Mouse (Mus musculus): ENCODE results near the gene Fam181b.

Fam181b gene

GRCm38 (mm10) chr7:93079785-93080730, at the start of gene Fam181b:
Gene Fam181b (plus strand): TSS chr7:93079865.
- peak; percentile 72 for DNase-seq

- no peak for DNase-seq
These were observed 41.7 kb upstream of the Fam181b start for GRCm38 (mm10) chr7:93037763-93038471.

- DNase-seq = peak; percentile 18
These were observed 41.2 kb upstream of the Fam181b start for GRCm38 (mm10) chr7:93038472-93038828.

GRCm38 (mm10) chr7:93039542-93039941, 40.1 kb upstream of the Fam181b start:
- no peak for DNase-seq

GRCm38 (mm10) chr7:93044359-93044758, 35.3 kb upstream of the Fam181b start:
- DNase-seq = no peak

GRCm38 (mm10) chr7:93044788-93045187, 34.9 kb upstream of the Fam181b start:
- DNase-seq = no peak

- no peak for DNase-seq
These were observed 18.8 kb upstream of the Fam181b start for GRCm38 (mm10) chr7:93060831-93061230.

- no peak for DNase-seq
These were observed 17.9 kb upstream of the Fam181b start for GRCm38 (mm10) chr7:93061747-93062146.

GRCm38 (mm10) chr7:93062189-93062588, 17.5 kb upstream of the Fam181b start:
- DNase-seq = peak; percentile 36

- no peak for DNase-seq
These were observed 12.1 kb upstream of the Fam181b start for GRCm38 (mm10) chr7:93067464-93068015.

- no peak for DNase-seq
These were observed 3.2 kb upstream of the Fam181b start for GRCm38 (mm10) chr7:93076435-93076960.

GRCm38 (mm10) chr7:93079420-93079784, 263 bp upstream of the Fam181b start:
- DNase-seq = no peak

- DNase-seq = peak; percentile 19
These were observed 1.2 kb downstream of the Fam181b start for GRCm38 (mm10) chr7:93080731-93081430.

GRCm38 (mm10) chr7:93093371-93094058, 13.8 kb downstream of the Fam181b start:
- peak; percentile 88 for DNase-seq

- DNase-seq = peak; percentile 43
These were observed 15.8 kb downstream of the Fam181b start for GRCm38 (mm10) chr7:93095511-93095910.

GRCm38 (mm10) chr7:93104776-93105340, 25.2 kb downstream of the Fam181b start:
- DNase-seq = no peak

- DNase-seq = no peak
These were observed 30.8 kb downstream of the Fam181b start for GRCm38 (mm10) chr7:93110370-93110965.

- no peak for DNase-seq
These were observed 31.4 kb downstream of the Fam181b start for GRCm38 (mm10) chr7:93111056-93111455.

GRCm38 (mm10) chr7:93117561-93117960, 37.9 kb downstream of the Fam181b start:
- no peak for DNase-seq

- DNase-seq = no peak
These were observed 44.3 kb downstream of the Fam181b start for GRCm38 (mm10) chr7:93123936-93124335.
